Mouse (Mus musculus) liver, adult 2 months (tissue): ENCODE data around the gene Mpdu1. TPM values are rescaled to one million over a fixed set of nuclear protein-coding genes. Genes with fewer than 3 reads are reported as not detected.

ENCODE experiments used
- DNase-seq: peaks from one replicate; pipeline ENCODE4 v3.0.0-alpha.2; 2011; ENCODE audit warnings: low read depth, low spot score; ENCODE audit errors: extremely low read depth
- H3K27ac ChIP-seq: fragments of 200-500 bp; replicated peaks from 2 replicates; pipeline ENCODE4 v1.5.1; 2012; ENCODE audit warnings: low read depth, mild to moderate bottlenecking, control low read depth, inconsistent platforms, low read length; ENCODE audit not compliant: insufficient read depth
- H3K27me3 ChIP-seq: fragments of 200-500 bp; 2 replicates; pipeline ENCODE4 v1.6.1; 2012; ENCODE audit warnings: mild to moderate bottlenecking, moderate library complexity, low read length, inconsistent platforms; ENCODE audit not compliant: control insufficient read depth, insufficient read depth
- H3K36me3 ChIP-seq: fragments of 200-500 bp; 2 replicates; pipeline ENCODE4 v1.6.1; 2012; ENCODE audit warnings: low read length, inconsistent platforms; ENCODE audit not compliant: control insufficient read depth, insufficient read depth
- H3K4me1 ChIP-seq: fragments of 200-500 bp; 2 replicates; pipeline ENCODE4 v1.6.1; 2011; ENCODE audit warnings: low read length; ENCODE audit not compliant: control insufficient read depth, insufficient read depth
- H3K4me3 ChIP-seq: fragments of 200-500 bp; 2 replicates; pipeline ENCODE4 v1.5.1; 2011; ENCODE audit warnings: low read depth, mild to moderate bottlenecking, control low read depth, low read length, moderate library complexity; ENCODE audit not compliant: insufficient read depth
- H3K79me2 ChIP-seq: fragments of 200-500 bp; 2 replicates; pipeline ENCODE4 v1.6.1; 2012; ENCODE audit warnings: inconsistent platforms, mild to moderate bottlenecking, low read length, moderate library complexity; ENCODE audit not compliant: control insufficient read depth, insufficient read depth
- H3K9ac ChIP-seq: fragments of 200-500 bp; 2 replicates; pipeline ENCODE4 v1.6.1; 2012; ENCODE audit warnings: low read depth, mild to moderate bottlenecking, control low read depth, inconsistent platforms, low read length
- CTCF ChIP-seq: fragments of 200-500 bp; IDR thresholded peaks from 2 replicates; pipeline ENCODE4 v1.5.1; 2011; ENCODE audit warnings: low read depth, low read length, control low read depth
- POLR2A ChIP-seq: fragments of 200-500 bp; IDR thresholded peaks from 2 replicates; pipeline ENCODE4 v1.6.1; 2011; ENCODE audit warnings: low read length, control low read depth; ENCODE audit not compliant: insufficient read depth; ENCODE audit errors: extremely low read depth
- WGBS: fragments of 180-500 bp; shearing (Covaris S2); methylation state at CpG from one replicate; pipeline ENCODE4 v1.1.7; 2018; 5-methylcytosine and 5-hydroxymethylcytosine counted together
- polyA plus RNA-seq: library from polyadenylated mRNA; depleted of rRNA; stranded (reverse); fragments of >200 nt; gene quantifications from 2 replicates; pipeline ENCODE4 v1.2.3, GENCODE M21; 2012
- total RNA-seq: library from RNA; depleted of rRNA; stranded (reverse); fragments of >200 nt; gene quantifications from 2 replicates; pipeline ENCODE4 v1.2.3, GENCODE M21; 2014

The Mpdu1 gene
- total and polyA plus RNA-seq, 2 experiments: 49.9 to 115 TPM

DNA sequence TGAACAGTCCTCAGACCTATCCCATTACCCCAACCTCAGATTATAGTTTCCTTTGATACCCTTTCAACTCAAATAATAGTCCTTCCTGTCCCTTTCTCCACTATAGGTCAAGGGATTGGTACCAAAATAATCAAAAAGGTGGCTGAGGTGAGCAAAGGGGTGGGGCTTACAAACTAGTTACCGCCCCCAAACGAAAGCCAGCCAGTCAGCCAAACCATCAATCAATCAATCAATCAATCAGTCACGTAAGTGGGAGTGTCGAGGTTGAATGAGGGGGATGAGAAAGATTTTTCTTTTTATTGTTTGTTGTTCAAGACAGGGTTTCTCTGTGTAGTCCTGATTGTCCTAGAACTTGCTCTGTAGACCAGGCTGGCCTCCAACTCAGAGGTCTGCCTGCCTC, 39.4 kb downstream of the Mpdu1 start:
- no peak overlapping the region for H3K4me3 ChIP-seq
- H3K4me1 ChIP-seq: peaks cover 2% of the 10 kb centered on the region; the same call in 1 of the 2 replicates
- H3K27me3 ChIP-seq: no peaks in the 10 kb centered on the region
- H3K36me3 ChIP-seq: no peaks in the 10 kb centered on the region
- TF ChIP-seq CTCF: no peak
- no peak for TF ChIP-seq POLR2A
- no peak overlapping the region for H3K9ac ChIP-seq
- peak; percentile 51 for DNase-seq
- no peak overlapping the region for H3K27ac ChIP-seq
- WGBS: 34% methylated on average over 4 of the region's 4 CpGs
- H3K79me2 ChIP-seq: no peaks in the 10 kb centered on the region

DNA sequence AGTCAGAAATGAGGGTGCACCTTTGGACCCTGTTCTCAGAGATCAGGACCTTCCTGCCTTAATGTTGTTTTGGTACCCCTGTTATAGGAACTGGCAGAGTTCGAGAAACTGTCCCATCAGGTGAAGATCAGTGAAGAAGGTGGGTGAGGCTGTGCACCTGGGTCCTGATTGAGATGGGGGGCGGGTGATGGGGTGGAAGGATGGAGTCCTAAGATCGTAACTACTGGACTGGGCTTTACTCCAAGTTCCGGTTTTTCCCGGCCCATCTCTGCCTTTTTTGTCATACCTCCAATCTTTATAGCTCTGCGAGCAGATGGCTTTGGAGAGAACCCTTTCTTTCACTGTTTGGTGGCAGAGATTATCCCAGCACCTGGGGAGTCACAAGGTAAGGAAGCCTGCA, 40.0 kb downstream of the Mpdu1 start:
- peak; percentile 43 for DNase-seq
- WGBS: 6% methylated on average over 6 of the region's 6 CpGs
- peaks cover 2% of the 10 kb centered on the region; the same call in 1 of the 2 replicates for H3K4me1 ChIP-seq

DNA sequence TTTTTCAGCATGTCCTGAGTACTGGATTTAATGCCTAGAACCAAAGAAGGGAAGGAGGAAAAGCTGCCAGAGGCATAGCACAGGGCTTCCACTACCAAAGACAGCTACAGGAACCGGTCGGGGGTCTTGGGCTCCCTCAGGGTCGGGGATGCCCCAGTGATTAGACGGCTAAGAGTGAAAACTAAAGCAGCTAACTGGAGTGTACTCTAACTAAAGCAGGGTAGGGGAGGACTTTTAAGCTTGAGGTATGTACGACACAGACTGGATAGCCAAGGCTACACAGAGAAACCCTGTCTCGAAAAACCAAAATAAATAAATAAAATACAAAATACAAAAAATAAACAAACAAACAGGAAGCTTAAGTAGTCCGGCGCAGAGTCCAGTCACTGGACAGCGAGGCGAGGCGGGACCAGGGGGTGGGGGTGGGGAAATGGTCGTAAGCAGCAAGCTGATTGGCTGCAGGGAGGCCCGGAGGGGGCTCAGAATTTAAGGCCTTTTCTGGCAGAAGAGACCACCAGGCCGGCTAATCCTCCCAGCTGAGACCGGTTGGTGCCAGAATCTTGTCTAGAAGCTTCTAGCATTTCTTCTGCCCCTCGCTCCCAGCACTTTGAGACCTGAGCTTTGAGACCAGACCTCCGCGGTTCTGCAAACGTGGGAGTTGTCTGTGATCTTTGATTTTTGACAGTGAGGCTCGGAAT, 40.7 kb downstream of the Mpdu1 start, which contains the start of gene Sat2:
Sat2 (plus strand) TSS at position 454 of the 698 bp plus-strand sequence.
- TF ChIP-seq CTCF (no peak), POLR2A (no peak)
- DNase-seq: peak; percentile 68
- no peaks in the 10 kb centered on the region for H3K27me3 ChIP-seq
- H3K36me3 ChIP-seq: no peaks in the 10 kb centered on the region
- peaks cover 2% of the 10 kb centered on the region; the same call in 1 of the 2 replicates for H3K4me1 ChIP-seq
- peak within 1 kb of the TSS; percentile 58 for H3K4me3 ChIP-seq
- peak within 1 kb of the TSS; percentile 88 for H3K27ac ChIP-seq
- peak within 1 kb of the TSS; percentile 73 for H3K9ac ChIP-seq
- WGBS: under 1% methylated on average over 20 of the region's 20 CpGs
- no peaks in the 10 kb centered on the region for H3K79me2 ChIP-seq

More for the DNA sequence above, 40.0 kb downstream of the Mpdu1 start:
- Histone ChIP-seq H3K27me3 (no peaks in the 10 kb centered on the region), H3K27ac (peak overlapping the region; percentile 88), H3K79me2 (no peaks in the 10 kb centered on the region), H3K36me3 (no peaks in the 10 kb centered on the region), H3K4me3 (peak overlapping the region; percentile 58), H3K9ac (peak overlapping the region; percentile 73)
- no peak for TF ChIP-seq POLR2A
- TF ChIP-seq CTCF: no peak

GRCm38 (mm10) chr11:69620394-69621081, 41.9 kb downstream of the Mpdu1 start:
- Histone ChIP-seq H3K36me3 (no peaks in the 10 kb centered on the region), H3K4me1 (peaks cover 2% of the 10 kb centered on the region; the same call in 1 of the 2 replicates), H3K4me3 (no peak overlapping the region), H3K79me2 (no peaks in the 10 kb centered on the region), H3K27me3 (no peaks in the 10 kb centered on the region), H3K9ac (no peak overlapping the region), H3K27ac (no peak overlapping the region)
- DNase-seq: no peak
- TF ChIP-seq POLR2A (no peak), CTCF (no peak)
- WGBS: 80% methylated on average over 7 of the region's 7 CpGs

DNA sequence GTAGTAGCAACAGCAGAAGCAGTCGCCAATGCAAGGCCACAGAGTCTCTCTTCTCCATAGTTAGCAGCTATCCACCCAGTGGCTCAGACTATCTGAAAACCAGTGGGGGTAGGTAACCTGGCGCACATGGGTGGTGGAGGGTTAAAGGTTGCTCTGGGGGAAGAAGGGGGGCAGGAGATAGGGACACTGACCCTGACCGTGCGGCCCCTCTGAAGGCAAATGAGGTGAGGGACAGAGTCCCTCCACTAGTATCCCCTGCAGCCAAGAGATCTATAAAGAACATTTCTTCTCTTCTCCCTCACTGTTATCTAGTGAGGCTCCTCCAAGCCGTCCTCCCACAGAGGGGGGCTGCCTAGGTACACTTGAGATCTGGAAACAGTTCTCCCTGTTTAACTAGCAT, 44.6 kb downstream of the Mpdu1 start, which contains the start of gene Shbg:
Shbg (minus strand) TSS at position 101 of the 400 bp plus-strand sequence.
- Histone ChIP-seq H3K36me3 (no peaks in the 10 kb centered on the region), H3K9ac (no peak within 1 kb of the TSS), H3K27me3 (no peaks in the 10 kb centered on the region), H3K79me2 (no peaks in the 10 kb centered on the region), H3K27ac (no peak within 1 kb of the TSS), H3K4me1 (peaks cover 2% of the 10 kb centered on the region; the same call in 1 of the 2 replicates), H3K4me3 (no peak within 1 kb of the TSS)
- 56% methylated on average over 5 of the region's 5 CpGs for WGBS
- TF ChIP-seq POLR2A: no peak
- no peak for TF ChIP-seq CTCF
- DNase-seq: no peak
